Mouse (Mus musculus) limb, embryonic 13.5 days (tissue): Measurements from ENCODE around the gene P2rx6. TPM values are rescaled to one million over a fixed set of nuclear protein-coding genes. Genes with fewer than 3 reads are reported as not detected.
"Not testable (repeated sequence)": the region's sequence is repeated elsewhere in the genome, so short reads cannot be mapped to it uniquely, and the experiment has no call there.

Source experiments
- ATAC-seq: fragments of 200-750 bp; cut with Nextera tagmentation; 2 replicates; pipeline ENCODE4 v1.8.0; 2017; ENCODE audit warnings: low read depth, moderate number of reproducible peaks, moderate TSS enrichment; ENCODE audit not compliant: low FRiP score
- H3K27ac ChIP-seq: fragments of 300-500 bp; sonication (generic); 2 replicates; pipeline ENCODE4 v1.5.1; 2015; ENCODE audit warnings: inconsistent platforms, mild to moderate bottlenecking, moderate library complexity
- H3K27me3 ChIP-seq: fragments of 300-500 bp; sonication (generic); 2 replicates; pipeline ENCODE4 v1.6.1; 2015; ENCODE audit warnings: mild to moderate bottlenecking, inconsistent platforms
- H3K36me3 ChIP-seq: fragments of 300-500 bp; sonication (generic); 2 replicates; pipeline ENCODE4 v1.6.1; 2015; ENCODE audit warnings: inconsistent platforms, mild to moderate bottlenecking, moderate library complexity
- H3K4me1 ChIP-seq: fragments of 300-500 bp; sonication (generic); 2 replicates; pipeline ENCODE4 v1.6.1; 2015; ENCODE audit warnings: inconsistent platforms
- H3K4me2 ChIP-seq: fragments of 300-500 bp; sonication (generic); replicated peaks from 2 replicates; pipeline ENCODE4 v1.6.1; 2015; ENCODE audit warnings: inconsistent platforms, mild to moderate bottlenecking, moderate library complexity
- H3K4me3 ChIP-seq: fragments of 300-500 bp; sonication (generic); 2 replicates; pipeline ENCODE4 v1.5.1; 2015; ENCODE audit warnings: moderate library complexity, mild to moderate bottlenecking, inconsistent platforms
- H3K9ac ChIP-seq: fragments of 300-500 bp; sonication (generic); 2 replicates; pipeline ENCODE4 v1.6.1; 2015; ENCODE audit warnings: mild to moderate bottlenecking, inconsistent platforms
- H3K9me3 ChIP-seq: fragments of 300-500 bp; sonication (generic); 2 replicates; pipeline ENCODE4 v1.6.1; 2016; ENCODE audit warnings: inconsistent platforms
- WGBS: fragments of 180-500 bp; shearing (Covaris S2); methylation state at CpG from one replicate; pipeline ENCODE4 v1.1.7; 2015; 5-methylcytosine and 5-hydroxymethylcytosine counted together
- polyA plus RNA-seq: library from polyadenylated mRNA; unstranded; fragments of >200 nt; fragmentation: Nextera tagmentation; extraction: Ambion mirVana; gene quantifications from 2 replicates; pipeline ENCODE4 v1.2.1, GENCODE M21; 2015

P2rx6 gene
- polyA plus RNA-seq, 1 experiment from 2014 or later, result 0.36 TPM

- H3K36me3 ChIP-seq, result no peaks in the 10 kb centered on the region
- H3K4me3 ChIP-seq, result no peak overlapping the region
- 68% methylated on average over 3 of the region's 3 CpGs for WGBS
- no peak overlapping the region for H3K4me2 ChIP-seq
- no peak for ATAC-seq
- H3K9ac ChIP-seq, result no peak overlapping the region
- H3K4me1 ChIP-seq, result peaks cover 23% of the 10 kb centered on the region
- peaks cover 45% of the 10 kb centered on the region for H3K27me3 ChIP-seq
- no peaks in the 10 kb centered on the region for H3K9me3 ChIP-seq
- H3K27ac ChIP-seq, result no peak overlapping the region
Measured at GRCm38 (mm10) chr16:17564771-17565170, 3.1 kb downstream of the P2rx6 start.

GRCm38 (mm10) chr16:17566186-17566585 is 4.5 kb downstream of the P2rx6 start:
- ATAC-seq, result no peak
- H3K9ac ChIP-seq, result no peak overlapping the region
- H3K4me1 ChIP-seq, result peaks cover 14% of the 10 kb centered on the region
- H3K4me3 ChIP-seq, result no peak overlapping the region
- peaks cover 48% of the 10 kb centered on the region for H3K27me3 ChIP-seq
- H3K27ac ChIP-seq, result no peak overlapping the region
- no peak overlapping the region for H3K4me2 ChIP-seq
- 26% methylated on average over 4 of the region's 4 CpGs for WGBS
- no peaks in the 10 kb centered on the region for H3K36me3 ChIP-seq
- no peaks in the 10 kb centered on the region for H3K9me3 ChIP-seq

GRCm38 (mm10) chr16:17575870-17576824 is 14.5 kb downstream of the P2rx6 start:
- no peaks in the 10 kb centered on the region for H3K36me3 ChIP-seq
- H3K27ac ChIP-seq, result no peak overlapping the region
- peaks cover 65% of the 10 kb centered on the region for H3K27me3 ChIP-seq
- 14% methylated on average over 45 of the region's 45 CpGs for WGBS
- ATAC-seq, result peak; percentile 54; the same call in 1 of the 2 replicates
- H3K4me2 ChIP-seq, result peak overlapping the region; percentile 88
- peak overlapping the region; percentile 60 for H3K4me3 ChIP-seq
- H3K9ac ChIP-seq, result peak overlapping the region; percentile 67
- H3K4me1 ChIP-seq, result peaks cover 9% of the 10 kb centered on the region
- no peaks in the 10 kb centered on the region for H3K9me3 ChIP-seq

GRCm38 (mm10) chr16:17576825-17577215 is 15.1 kb downstream of the P2rx6 start:
- no peaks in the 10 kb centered on the region for H3K9me3 ChIP-seq
- H3K4me1 ChIP-seq, result peaks cover 9% of the 10 kb centered on the region
- H3K4me2 ChIP-seq, result peak overlapping the region; percentile 88
- ATAC-seq, result no peak
- 18% methylated on average over 8 of the region's 8 CpGs for whole genome bisulfite sequencing
- peaks cover 59% of the 10 kb centered on the region for H3K27me3 ChIP-seq
- H3K4me3 ChIP-seq, result peak overlapping the region; percentile 60
- no peak overlapping the region for H3K27ac ChIP-seq
- H3K9ac ChIP-seq, result peak overlapping the region; percentile 67
- no peaks in the 10 kb centered on the region for H3K36me3 ChIP-seq

GRCm38 (mm10) chr16:17583064-17583463 is 21.4 kb downstream of the P2rx6 start, which contains the start of gene Slc7a4:
TSS of gene Slc7a4 (minus strand) at chr16:17583214.
- no peak for ATAC-seq
- Histone ChIP-seq H3K9ac (no peak within 1 kb of the TSS), H3K4me3 (no peak within 1 kb of the TSS), H3K9me3 (0 out of 2 replicates have a peak, but pooled peaks cover 4% of the 10 kb centered on the region), H3K36me3 (no peaks in the 10 kb centered on the region), H3K27me3 (peaks cover 6% of the 10 kb centered on the region), H3K4me2 (no peak within 1 kb of the TSS), H3K4me1 (no peaks in the 10 kb centered on the region), H3K27ac (no peak within 1 kb of the TSS)
- 17% methylated on average over 8 of the region's 8 CpGs for WGBS

GRCm38 (mm10) chr16:17584555-17584954 is 22.9 kb downstream of the P2rx6 start:
- Histone ChIP-seq H3K4me1 (no peaks in the 10 kb centered on the region), H3K9me3 (0 out of 2 replicates have a peak, but pooled peaks cover 9% of the 10 kb centered on the region), H3K4me2 (no peak overlapping the region), H3K27ac (no peak overlapping the region), H3K4me3 (no peak overlapping the region), H3K27me3 (no peaks in the 10 kb centered on the region), H3K36me3 (no peaks in the 10 kb centered on the region), H3K9ac (no peak overlapping the region)
- WGBS, result 89% methylated on average over 7 of the region's 7 CpGs
- no peak for ATAC-seq

- 22% methylated on average over 2 of the region's 2 CpGs for WGBS
- ATAC-seq, result no peak
Measured at GRCm38 (mm10) chr16:17590731-17591130, 29.0 kb downstream of the P2rx6 start.

GRCm38 (mm10) chr16:17600944-17601562 is 39.4 kb downstream of the P2rx6 start:
- no peak for ATAC-seq

More at GRCm38 (mm10) chr16:17590731-17591130, 29.0 kb downstream of the P2rx6 start:
- no peaks in the 10 kb centered on the region for H3K36me3 ChIP-seq
- no peaks in the 10 kb centered on the region for H3K27me3 ChIP-seq
- no peaks in the 10 kb centered on the region for H3K4me1 ChIP-seq
- H3K9me3 ChIP-seq, result 0 out of 2 replicates have a peak, but pooled peaks cover 6% of the 10 kb centered on the region
- no peak overlapping the region for H3K4me2 ChIP-seq
- H3K27ac ChIP-seq, result no peak overlapping the region
- no peak overlapping the region for H3K9ac ChIP-seq
- H3K4me3 ChIP-seq, result no peak overlapping the region

GRCm38 (mm10) chr16:17604941-17605340 is 43.3 kb downstream of the P2rx6 start:
- Histone ChIP-seq H3K9ac (no peak overlapping the region), H3K4me3 (no peak overlapping the region), H3K27me3 (no peaks in the 10 kb centered on the region), H3K9me3 (no peaks in the 10 kb centered on the region), H3K4me2 (no peak overlapping the region), H3K36me3 (no peaks in the 10 kb centered on the region), H3K27ac (no peak overlapping the region), H3K4me1 (no peaks in the 10 kb centered on the region)
- no peak for ATAC-seq
- WGBS, result 72% methylated on average over 4 of the region's 4 CpGs

More at GRCm38 (mm10) chr16:17600944-17601562, 39.4 kb downstream of the P2rx6 start:
- Histone ChIP-seq H3K27me3 (no peaks in the 10 kb centered on the region), H3K36me3 (no peaks in the 10 kb centered on the region), H3K4me3 (no peak overlapping the region), H3K9ac (no peak overlapping the region), H3K27ac (no peak overlapping the region), H3K4me1 (no peaks in the 10 kb centered on the region), H3K4me2 (no peak overlapping the region), H3K9me3 (no peaks in the 10 kb centered on the region)
- 56% methylated on average over 3 of the region's 3 CpGs for WGBS

- no peak overlapping the region for H3K4me3 ChIP-seq
- H3K4me1 ChIP-seq, result no peaks in the 10 kb centered on the region
- H3K9ac ChIP-seq, result no peak overlapping the region
- H3K9me3 ChIP-seq, result no peaks in the 10 kb centered on the region
- no peak for ATAC-seq
- H3K36me3 ChIP-seq, result no peaks in the 10 kb centered on the region
- H3K4me2 ChIP-seq, result no peak overlapping the region
- H3K27me3 ChIP-seq, result no peaks in the 10 kb centered on the region
- 78% methylated on average over 5 of the region's 5 CpGs for WGBS
- no peak overlapping the region for H3K27ac ChIP-seq
Measured at GRCm38 (mm10) chr16:17605684-17606083, 44.0 kb downstream of the P2rx6 start.

GRCm38 (mm10) chr16:17611383-17611782 is 49.7 kb downstream of the P2rx6 start:
- Histone ChIP-seq H3K4me1 (no peaks in the 10 kb centered on the region), H3K27me3 (no peaks in the 10 kb centered on the region), H3K4me2 (no peak overlapping the region), H3K9me3 (no peaks in the 10 kb centered on the region), H3K4me3 (no peak overlapping the region), H3K36me3 (no peaks in the 10 kb centered on the region), H3K9ac (no peak overlapping the region), H3K27ac (no peak overlapping the region)
- WGBS, result 66% methylated on average over 4 of the region's 4 CpGs
- no peak for ATAC-seq

GRCm38 (mm10) chr16:17614740-17615139 is 53.1 kb downstream of the P2rx6 start:
- not testable (repeated sequence) for H3K27me3 ChIP-seq, H3K36me3 ChIP-seq, ATAC-seq, H3K4me1 ChIP-seq, H3K4me3 ChIP-seq, H3K27ac ChIP-seq, H3K4me2 ChIP-seq, H3K9me3 ChIP-seq, H3K9ac ChIP-seq
- 91% methylated on average over 6 of the region's 6 CpGs for WGBS
